Mouse (Mus musculus) layer of hippocampus, adult 18-20 months (tissue): ENCODE data around the gene Otogl. TPM values are rescaled to one million over a fixed set of nuclear protein-coding genes. Genes with fewer than 3 reads are reported as not detected.

ENCODE experiments used
- DNase-seq, 2 experiments: peaks; one replicate each; pipeline ENCODE4 v3.0.0; 2022; ENCODE audit warnings: low spot score in 2 of 2
- long read RNA-seq: library from polyadenylated mRNA; stranded (forward); transcript quantifications from one replicate; pipeline ENCODE4 v2.0.0, GENCODE M21; 2021
- total RNA-seq, 2 experiments: library from RNA; stranded (reverse); gene quantifications; 2 replicates each; pipeline ENCODE4 v1.2.3; 2021

Gene Otogl
- total RNA-seq = under 1 TPM; 0.32 to 0.41 TPM
- long read RNA-seq = 0 reads

DNA sequence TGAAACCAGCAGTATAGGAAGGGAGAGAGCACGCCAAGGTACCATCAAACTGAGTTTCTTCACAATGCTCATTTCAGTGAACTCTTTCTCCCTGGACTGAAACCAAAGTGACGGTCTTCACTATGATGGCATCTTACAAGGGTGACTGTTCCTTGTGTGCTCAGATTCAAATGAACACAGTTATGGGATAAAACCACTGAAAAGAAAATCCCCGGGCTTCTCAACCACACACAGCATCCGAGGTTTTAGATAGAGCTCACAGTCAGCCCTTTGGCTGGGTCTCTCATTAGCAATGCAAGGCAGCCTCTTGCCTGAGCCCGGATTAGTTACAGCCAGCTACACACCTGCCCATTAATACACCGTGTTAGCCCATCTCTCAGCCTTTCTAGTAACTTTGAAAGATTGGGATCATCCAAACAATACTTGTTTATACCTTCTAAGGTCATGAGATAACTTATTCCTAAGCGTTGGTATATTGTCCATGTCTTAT lies at the start of gene Otogl:
Gene Otogl, minus strand, starts transcription at position 51 of the 490 bp plus-strand sequence.
- no peak for DNase-seq

DNA sequence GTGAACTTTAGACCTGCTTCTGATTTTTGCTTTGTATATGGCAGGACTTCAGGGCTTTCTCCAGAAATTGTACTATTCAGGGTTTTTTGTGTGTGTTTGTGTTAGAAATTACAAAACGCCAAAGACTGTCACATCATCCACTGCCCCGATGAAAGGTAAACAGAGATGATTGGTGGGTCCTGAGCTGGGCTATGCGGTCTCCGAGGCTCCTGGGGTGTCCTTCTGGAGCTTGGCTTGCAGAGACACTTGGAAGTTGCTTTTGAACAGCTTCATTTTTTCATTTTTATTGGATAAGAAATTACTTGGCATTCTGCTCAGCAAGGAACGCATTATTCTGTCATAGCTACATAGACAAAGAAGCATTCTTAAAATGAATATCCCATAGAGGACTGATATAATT lies 44.7 kb upstream of the Otogl start:
- no peak for DNase-seq

DNA sequence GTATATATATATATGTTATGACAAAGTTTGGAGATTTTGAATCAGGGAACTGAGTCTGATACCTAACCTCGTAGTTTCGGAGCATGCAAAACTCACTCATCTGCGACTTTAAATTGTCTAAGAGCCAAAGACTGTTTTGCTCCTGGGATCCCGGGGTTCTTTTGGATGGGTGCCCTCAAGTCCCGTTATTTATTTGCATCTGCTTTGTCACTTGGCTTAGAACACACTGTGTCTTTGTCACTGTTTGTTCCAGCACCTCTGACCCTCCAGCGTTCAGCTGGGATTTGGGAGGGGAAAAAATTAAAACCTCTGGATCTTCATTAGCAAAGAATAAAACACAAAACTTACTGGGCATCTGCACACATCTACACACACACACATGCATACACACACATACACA lies 42.5 kb upstream of the Otogl start:
- DNase-seq = no peak

DNA sequence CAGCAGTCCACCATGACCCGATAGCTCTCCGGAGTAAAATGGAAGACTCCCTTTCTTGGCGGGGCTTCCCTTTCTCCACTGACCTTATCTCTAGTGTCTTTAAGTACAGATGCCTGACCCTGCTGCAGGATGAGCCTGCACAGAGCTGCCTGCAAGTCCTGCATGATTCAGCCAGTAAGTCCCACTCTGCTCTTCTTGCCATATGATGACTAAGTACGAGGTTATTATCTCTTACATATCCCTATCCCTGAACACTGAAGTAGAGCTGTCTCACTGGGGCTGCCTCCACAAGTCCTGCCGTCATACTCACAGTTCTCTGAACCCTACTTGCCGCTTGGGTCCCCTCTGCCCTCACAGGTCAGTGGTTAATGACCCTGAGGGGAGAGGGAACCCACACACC lies 39.7 kb upstream of the Otogl start:
- DNase-seq = no peak

DNA sequence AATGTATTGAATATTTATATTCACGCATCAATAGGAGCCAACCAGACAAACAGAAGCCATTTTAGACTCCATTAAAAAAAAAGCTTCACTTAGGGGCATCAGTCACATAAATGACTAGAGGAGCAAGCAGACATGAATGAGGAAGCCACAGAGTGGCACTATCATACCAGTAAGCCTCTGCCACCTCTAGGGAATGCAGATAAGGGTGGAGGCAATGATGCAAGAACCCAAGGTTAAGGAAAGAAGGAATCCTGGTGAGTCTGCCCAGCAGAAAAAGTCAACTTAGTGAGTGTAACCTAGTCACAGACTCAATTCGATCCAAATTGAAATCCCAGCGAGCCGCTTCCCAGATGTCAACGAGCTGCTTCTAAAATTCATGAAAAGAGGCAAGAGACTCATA lies 38.0 kb upstream of the Otogl start:
- DNase-seq = no peak

DNA sequence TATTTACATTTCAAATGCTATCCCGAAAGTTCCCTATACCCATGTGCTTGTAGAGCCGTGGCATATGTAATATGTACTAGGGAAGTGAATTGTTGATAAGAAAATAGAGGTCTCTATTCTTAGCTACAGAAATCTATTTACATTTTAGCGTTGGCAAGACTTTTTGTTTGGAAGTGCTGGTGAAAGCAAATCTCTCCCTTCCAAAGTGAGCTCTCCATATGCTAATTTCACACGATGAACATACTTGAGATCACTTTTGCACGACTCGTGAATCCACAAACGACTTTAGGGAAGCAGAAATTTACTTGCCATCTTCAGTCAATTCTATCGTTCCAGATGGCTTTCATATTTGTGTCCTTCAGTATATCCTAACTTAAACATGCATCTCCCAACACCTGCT lies 36.7 kb upstream of the Otogl start:
- no peak for DNase-seq

DNA sequence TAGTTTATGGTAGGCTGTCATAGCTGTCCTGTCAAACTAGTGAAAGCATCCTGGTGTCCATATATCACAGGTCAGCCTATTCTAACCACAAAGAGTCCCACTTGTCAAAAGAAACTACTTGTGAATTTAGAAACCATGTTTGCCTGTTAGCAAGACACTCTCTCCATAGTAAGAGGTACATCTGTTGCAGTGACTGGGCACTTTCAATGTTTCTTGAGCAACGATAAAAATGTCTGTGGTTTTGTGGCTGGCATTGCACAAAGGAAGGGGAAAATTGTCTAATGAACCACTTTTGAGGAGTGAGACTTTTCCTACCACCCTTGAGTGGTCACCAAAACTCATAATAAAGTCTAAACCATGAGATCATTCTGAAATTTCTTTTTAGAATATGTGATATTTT lies 36.1 kb upstream of the Otogl start:
- no peak for DNase-seq

DNA sequence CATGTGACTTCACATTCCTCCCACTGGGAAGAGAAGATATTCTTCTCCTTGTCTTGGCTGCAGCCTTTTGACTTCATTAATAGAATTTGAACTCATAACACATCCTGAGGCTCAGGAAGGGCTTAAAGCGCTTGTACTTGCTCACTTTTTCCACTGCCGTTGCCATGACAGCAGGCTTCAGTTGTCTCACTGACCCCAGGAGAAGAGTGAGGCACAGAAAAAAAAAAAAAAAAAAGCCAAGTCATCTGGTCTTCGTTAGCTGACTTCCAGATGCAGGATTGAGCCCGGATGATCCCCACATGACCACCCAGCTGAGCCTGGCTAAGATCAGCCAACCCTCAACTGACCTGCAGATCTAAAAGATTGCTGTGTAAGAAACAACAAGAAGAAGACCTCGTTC lies 34.4 kb upstream of the Otogl start:
- DNase-seq = no peak

DNA sequence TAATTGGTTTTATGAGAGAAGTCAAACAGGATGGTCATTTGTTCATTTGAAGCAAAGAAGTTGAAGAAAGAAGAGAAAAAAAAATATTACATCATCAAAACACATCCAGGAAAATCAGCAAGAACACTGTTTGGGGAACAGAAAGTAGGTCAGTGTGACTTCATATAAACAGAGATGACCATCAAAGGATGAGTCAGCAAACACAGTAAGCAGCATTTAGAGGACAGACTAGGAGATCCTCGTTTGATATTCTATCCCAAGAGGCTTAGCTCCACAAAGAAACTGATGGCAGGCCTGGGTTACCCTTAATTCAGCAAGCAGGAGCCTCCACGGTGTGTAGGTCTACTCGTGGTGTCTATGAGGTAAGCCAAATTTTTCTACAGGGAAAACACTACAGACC lies 31.9 kb upstream of the Otogl start:
- no peak for DNase-seq

DNA sequence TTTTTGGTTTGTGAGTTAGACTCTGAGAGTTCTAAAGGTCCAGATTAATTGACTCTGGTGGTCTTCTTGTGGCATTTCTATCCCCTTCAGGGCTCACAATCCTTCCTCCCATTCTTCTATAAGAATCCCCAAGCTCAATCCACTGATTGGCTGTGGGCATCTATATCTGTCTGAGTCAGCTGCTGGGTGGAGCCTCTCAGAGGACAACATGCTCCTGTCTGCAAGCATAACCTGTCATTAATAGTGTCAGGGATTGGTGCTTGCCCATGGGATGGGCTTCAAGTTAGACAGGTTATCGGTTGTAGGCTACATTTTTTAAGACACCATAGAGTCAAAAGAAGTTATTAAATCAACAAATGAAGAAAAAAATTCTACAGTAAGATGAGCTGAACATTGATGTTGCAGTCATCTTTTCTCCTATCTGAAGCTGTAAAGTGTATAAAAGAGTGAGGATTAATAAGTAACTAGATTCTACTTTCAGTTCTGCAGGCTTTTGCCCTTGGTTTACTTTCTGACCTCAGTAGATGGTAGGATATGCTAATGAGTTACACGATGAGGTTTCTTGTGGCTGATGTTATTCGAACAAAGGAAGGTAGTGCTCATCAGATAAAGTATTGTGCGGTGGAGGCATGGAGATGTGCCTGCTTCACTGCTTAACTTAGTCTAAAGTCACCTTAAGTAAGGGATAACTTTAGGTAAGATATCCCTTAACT lies 29.4 kb upstream of the Otogl start:
- no peak for DNase-seq

DNA sequence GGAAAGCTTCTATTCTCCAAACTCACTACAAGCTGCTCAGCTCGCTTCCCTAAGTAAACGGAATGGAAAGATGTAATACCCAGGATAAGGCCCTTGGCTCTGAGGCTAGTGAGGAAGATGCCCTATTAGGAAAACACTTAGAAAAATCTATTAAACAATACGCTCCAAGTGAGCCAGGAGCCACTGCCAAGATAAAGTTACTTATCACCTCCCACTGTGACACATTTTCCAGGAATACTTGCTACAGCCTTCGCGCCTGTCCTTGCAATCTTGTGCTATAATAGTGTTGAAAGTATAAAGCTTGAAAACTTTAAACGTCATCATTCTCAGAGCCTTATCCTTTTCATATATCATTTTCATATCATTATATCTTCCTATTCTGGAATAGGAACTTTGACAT lies 28.4 kb upstream of the Otogl start:
- no peak for DNase-seq

DNA sequence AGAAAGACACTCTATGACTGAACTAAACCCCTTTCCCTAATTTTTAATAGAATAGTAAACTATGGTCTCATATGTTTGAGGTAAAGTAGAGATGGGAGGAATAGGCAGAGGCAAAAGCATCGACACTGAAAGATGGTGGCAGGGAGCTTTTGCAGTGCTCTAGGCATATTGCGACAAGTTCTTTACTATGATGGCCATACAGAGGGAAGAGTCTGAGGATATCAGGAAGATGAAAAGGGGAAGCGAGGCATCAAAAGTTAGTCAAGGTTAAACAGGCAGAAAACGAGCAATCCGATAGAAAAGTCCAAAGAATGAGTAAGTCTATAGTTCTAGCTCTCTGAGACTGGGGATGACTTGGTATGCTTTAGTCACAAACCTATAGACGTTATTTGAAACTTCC lies 27.9 kb upstream of the Otogl start:
- no peak for DNase-seq

DNA sequence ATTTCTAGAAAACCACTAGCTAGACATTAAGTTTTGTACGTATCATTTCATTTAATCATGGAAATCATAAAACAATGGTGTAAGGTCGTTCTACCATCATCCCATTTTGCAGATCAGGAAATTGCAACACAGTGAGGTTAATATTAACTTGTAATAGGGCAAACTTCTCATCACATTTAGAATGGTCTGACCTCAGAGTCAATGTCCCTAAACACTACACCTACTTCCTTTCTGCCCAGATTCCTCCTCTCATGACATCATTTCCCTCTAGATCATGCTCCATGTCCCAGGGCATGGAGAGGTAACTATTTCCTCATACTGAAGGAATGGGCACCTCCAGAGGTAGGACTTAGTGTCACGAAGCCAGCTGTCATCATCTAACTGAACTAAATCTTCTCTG lies 22.1 kb upstream of the Otogl start:
- DNase-seq = no peak

DNA sequence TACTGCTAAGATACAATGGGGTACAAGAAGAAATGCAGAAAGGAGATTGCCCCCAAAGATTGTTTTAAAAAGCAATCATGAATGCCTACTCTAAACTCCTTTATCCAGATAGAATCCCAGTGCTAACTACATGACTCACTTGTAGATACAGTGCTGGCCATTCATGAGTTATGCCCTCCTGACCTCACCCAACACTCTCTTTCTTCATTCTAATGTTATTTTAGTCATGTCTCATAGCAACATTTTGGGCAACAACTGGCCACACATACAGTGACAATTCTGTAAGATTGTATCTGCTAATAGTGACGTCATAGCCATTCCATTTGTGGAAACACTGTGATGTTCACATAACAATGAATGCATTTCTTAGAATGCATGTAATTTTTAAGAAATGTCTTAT lies 21.6 kb upstream of the Otogl start:
- DNase-seq = no peak

DNA sequence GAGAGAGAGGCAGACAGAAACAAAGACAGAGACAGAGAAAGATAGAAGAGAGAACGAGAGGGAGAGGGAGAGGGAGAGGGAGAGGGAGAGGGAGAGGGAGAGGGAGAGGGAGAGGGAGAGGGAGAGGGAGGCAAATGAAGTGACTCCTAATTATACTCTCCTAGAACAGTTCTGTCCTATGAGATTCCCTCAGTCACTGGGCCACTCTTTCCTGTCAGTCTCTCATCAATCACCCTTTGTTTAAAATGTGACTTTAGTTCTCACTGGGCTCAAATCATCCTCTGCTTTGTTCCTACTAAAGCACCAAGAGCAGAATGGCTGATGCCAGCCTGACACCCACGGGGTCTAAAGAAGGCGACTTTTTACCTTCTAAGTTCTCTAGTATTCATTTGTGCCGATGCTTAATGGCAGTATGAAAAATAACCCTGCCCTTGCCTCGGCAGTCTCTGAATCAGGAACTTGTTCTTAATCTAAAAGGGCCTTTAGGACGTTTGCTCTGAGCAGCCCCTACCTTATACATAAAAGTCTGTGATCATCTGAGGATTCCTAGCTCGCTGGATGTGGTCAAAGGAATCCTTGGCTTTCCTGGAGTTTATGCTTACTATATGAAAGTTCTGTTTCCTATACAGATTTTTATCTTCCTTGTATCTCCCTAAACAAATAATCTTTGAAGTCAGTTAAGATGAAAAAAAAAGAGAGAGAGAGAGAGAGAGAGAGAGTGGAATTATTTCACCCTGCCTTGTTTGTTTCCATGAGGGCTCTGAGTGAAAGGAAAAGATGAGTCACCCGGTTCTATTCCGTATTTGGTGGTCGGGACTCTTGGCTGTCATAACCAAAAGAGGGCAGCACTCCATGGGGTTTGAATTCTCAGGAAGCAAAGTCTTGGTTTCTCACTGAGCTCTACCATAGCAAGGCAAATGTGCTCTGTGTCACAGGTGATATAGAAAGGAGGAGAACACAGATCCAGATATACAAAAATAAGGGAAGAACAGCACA lies 20.2 kb upstream of the Otogl start:
- peak; percentile 48 to 80 for DNase-seq

DNA sequence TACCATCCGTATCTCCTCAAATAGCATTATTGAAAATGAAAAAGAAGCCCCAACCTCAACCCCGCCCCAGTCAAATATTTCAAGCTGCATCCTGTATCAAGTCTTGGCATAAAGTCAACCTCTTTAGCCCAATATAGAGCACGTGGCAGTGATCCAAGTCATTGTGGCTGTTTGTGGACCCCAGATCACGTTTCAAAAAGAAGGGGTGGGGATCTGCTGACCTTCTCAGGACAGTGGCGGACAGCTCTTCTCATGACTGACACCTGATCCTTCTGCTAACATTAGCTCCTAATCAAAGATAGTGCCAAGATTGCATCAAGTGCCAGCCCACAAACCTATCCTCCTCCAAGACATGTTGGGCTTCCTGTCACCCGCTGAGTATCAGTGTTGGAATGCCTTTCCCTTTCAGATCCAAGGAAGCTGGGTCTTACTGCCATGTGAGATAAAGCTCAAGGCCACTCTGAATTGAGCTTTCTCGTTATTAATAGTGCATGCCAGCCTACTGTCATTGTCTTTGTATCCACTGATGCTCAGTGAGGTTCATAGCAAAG lies 18.6 kb upstream of the Otogl start:
- no peak for DNase-seq

DNA sequence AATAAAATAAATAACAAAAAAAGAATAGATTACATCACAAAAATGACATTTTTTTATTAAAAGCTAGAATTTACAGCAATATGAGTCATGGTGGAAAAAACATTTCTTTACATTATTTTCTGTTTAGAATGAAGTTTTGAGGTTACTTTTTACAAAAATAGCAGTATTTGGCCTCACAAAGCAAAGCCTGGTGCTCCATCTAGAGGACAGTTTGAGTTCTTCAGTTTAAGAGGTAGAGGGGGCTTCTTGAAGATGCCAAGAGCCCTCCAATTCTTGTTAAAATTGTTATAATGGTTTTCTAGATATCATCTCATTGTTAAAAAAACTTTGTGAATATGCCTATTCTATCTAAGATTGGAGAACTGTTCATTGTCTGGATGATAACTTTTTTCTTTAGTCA lies 13.4 kb upstream of the Otogl start:
- no peak for DNase-seq

DNA sequence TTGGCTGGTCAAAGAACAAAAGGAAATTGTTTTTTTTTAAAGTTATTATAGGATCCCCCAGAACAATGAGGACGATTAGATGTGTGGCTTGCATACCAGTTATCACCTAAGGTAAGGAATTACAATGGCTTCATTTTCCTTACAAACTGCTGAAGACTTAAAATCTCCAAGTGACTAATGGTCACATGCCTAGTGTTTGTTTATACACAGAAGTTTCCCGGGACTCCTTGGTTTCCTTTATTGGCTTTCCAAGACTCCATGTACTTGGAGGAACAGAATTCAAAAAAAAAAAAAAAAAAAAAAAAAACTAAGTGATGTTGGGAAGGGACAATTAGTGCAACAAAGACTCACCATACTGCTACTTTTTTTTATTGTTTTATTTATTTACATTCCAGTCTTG lies 11.9 kb upstream of the Otogl start:
- DNase-seq = no peak

DNA sequence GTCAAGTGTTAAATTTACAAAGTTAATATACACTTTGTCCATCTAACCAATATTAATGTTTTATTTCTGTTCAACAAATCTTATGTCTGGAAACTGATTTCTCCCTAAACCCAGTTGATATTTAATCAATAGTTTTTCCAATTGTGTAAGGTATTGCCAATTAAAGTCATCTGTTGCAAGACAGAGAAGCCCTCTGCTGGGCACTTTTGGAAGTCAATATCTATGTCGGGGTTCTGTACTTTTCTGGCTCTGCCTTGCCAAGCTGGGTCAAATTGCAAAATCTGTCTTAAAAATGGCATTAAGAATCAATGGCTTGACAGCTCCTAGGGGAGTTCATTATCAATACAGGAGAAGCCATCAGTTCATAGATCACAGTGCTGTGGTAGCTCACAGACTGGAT lies 10.8 kb upstream of the Otogl start:
- peak in 1 of 2 experiments; percentile 55 for DNase-seq

DNA sequence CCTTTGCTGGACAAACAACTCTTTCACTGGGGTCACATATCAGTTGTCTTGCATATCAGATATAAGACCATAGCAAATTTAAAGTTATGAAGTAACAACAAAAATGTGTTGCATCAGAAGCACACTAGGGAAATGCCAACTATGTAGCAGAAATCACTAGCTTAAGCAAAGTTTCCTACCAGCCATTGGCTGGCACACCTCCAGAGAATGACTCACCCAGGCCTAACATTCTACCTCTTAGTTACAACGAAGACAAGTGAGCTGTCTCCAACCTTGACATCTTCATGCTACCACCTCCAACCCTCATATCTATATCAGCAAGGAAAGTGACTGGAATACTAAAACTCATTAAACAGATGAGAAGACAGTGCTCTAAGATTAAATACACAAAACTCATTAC lies 9.6 kb upstream of the Otogl start:
- no peak for DNase-seq

DNA sequence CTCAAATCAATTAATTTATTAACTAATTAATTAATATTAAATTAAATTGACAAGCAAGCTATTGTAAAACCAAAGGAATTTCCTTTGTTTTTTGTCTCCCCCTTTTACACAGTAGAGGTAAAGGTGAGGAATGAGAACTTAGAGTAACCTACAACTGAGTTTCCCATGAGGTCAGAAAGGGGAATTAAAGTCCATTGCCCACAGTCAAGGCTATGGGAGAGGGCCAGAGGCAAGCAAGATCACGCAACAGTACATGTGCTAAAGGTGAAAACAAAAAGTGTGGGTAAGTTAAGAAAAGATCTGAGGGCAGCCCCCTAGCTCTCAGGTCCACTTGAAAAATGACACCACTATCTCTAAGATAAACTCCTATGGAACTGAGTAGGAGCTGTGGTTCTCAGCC lies 9.2 kb upstream of the Otogl start:
- DNase-seq = no peak

DNA sequence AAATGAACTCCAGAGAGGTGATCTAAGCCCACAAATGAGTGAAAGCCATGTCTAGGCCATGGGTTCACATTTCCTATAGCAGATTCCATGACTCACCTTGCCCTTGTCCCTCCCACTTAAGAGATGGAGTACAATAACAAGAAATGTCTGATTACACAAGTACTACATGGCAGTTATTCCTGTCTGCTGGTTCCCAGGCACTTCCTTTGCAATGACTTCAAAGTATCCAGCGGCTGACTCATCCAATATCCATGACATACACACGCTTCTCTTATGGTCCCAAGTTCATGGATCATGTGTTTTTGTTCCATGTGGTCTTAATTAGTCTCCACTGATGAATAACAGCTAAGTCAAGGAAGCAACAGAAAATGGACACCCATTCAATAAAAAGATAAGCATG lies 1.1 kb upstream of the Otogl start:
- no peak for DNase-seq
